Mouse (Mus musculus): ENCODE measurements at regions not wholly inside any gene's neighbourhood (a gene's known extent, or its start where the extent isn't known, plus 50 kb on each side); places are given as distances from the start of the nearest gene placed in this dataset.

- DNase-seq (ENCODE audit: low read depth, low spot score) = no peak
Measured at GRCm38 (mm10) chr3:19368998-19369397, 259.5 kb downstream of the 1700064H15Rik start.

- DNase-seq (ENCODE audit: low read depth, low spot score) = no peak
Measured at GRCm38 (mm10) chr3:19367761-19368160, 260.7 kb downstream of the 1700064H15Rik start.

Data from brain, adult 2 months (tissue).